Mouse (Mus musculus) heart, embryonic 12.5 days (tissue): Measurements from ENCODE around the gene Zbp1. TPM values are rescaled to one million over a fixed set of nuclear protein-coding genes. Genes with fewer than 3 reads are reported as not detected.
A peak's percentile ranks its signal among the peaks of the same experiment; 100 is the strongest.

ENCODE experiments used
- ATAC-seq: fragments of 200-750 bp; cut with Nextera tagmentation; 2 replicates; pipeline ENCODE4 v1.8.0; 2017; ENCODE audit warnings: moderate TSS enrichment, moderate library complexity; ENCODE audit not compliant: insufficient number of reproducible peaks, low FRiP score
- H3K27ac ChIP-seq: fragments of 300-500 bp; sonication (generic); 2 replicates; pipeline ENCODE4 v1.5.1; 2016; ENCODE audit warnings: mild to moderate bottlenecking, moderate library complexity; ENCODE audit not compliant: poor library complexity, severe bottlenecking
- H3K27me3 ChIP-seq: fragments of 300-500 bp; sonication (generic); replicated peaks from 2 replicates; pipeline ENCODE4 v1.6.1; 2016; ENCODE audit warnings: mild to moderate bottlenecking, moderate library complexity
- H3K36me3 ChIP-seq: fragments of 300-500 bp; sonication (generic); 2 replicates; pipeline ENCODE4 v1.6.1; 2016; ENCODE audit warnings: mild to moderate bottlenecking, moderate library complexity
- H3K4me1 ChIP-seq: fragments of 300-500 bp; sonication (generic); replicated peaks from 2 replicates; pipeline ENCODE4 v1.6.1; 2016; ENCODE audit warnings: mild to moderate bottlenecking
- H3K4me2 ChIP-seq: fragments of 300-500 bp; sonication (generic); 2 replicates; pipeline ENCODE4 v1.6.1; 2016; ENCODE audit warnings: mild to moderate bottlenecking, moderate library complexity
- H3K4me3 ChIP-seq: fragments of 300-500 bp; sonication (generic); 2 replicates; pipeline ENCODE4 v1.5.1; 2016; ENCODE audit warnings: mild to moderate bottlenecking
- H3K9ac ChIP-seq: fragments of 300-500 bp; sonication (generic); 2 replicates; pipeline ENCODE4 v1.6.1; 2016; ENCODE audit warnings: mild to moderate bottlenecking, moderate library complexity
- H3K9me3 ChIP-seq: fragments of 300-500 bp; sonication (generic); replicated peaks from 2 replicates; pipeline ENCODE4 v1.6.1; 2016; ENCODE audit warnings: mild to moderate bottlenecking, moderate library complexity
- WGBS: fragments of 180-500 bp; shearing (Covaris S2); methylation state at CpG from one replicate; pipeline ENCODE4 v1.1.7; 2016; 5-methylcytosine and 5-hydroxymethylcytosine counted together
- polyA plus RNA-seq: library from polyadenylated mRNA; unstranded; fragments of >200 nt; fragmentation: Nextera tagmentation; extraction: Ambion mirVana; gene quantifications from 2 replicates; pipeline ENCODE4 v1.2.1, GENCODE M21; 2016

The Zbp1 gene
- polyA plus RNA-seq, 1 experiment from 2014 or later = not detected

GRCm38 (mm10) chr2:173175703-173176102, 43.0 kb downstream of the Zbp1 start:
- Histone ChIP-seq H3K4me3 (no peak overlapping the region), H3K27ac (no peak overlapping the region), H3K9ac (no peak overlapping the region), H3K4me2 (no peak overlapping the region), H3K36me3 (no peaks in the 10 kb centered on the region), H3K4me1 (peaks cover 24% of the 10 kb centered on the region), H3K27me3 (peaks cover 22% of the 10 kb centered on the region), H3K9me3 (0 out of 2 replicates have a peak, but pooled peaks cover 7% of the 10 kb centered on the region)
- no peak for ATAC-seq
- WGBS = 89% methylated on average over 5 of the region's 5 CpGs

- ATAC-seq = no peak; the same call in 1 of the 2 replicates
- Histone ChIP-seq H3K4me1 (peaks cover 24% of the 10 kb centered on the region), H3K36me3 (no peaks in the 10 kb centered on the region), H3K4me3 (no peak overlapping the region), H3K27ac (no peak overlapping the region), H3K9ac (no peak overlapping the region), H3K4me2 (peak overlapping the region; percentile 68), H3K27me3 (peaks cover 31% of the 10 kb centered on the region), H3K9me3 (0 out of 2 replicates have a peak, but pooled peaks cover 7% of the 10 kb centered on the region)
- 46% methylated on average over 1 of the region's 1 CpGs for WGBS
Measured at GRCm38 (mm10) chr2:173174569-173174968, 44.2 kb downstream of the Zbp1 start.

GRCm38 (mm10) chr2:173173521-173174511, 44.9 kb downstream of the Zbp1 start:
- H3K36me3 ChIP-seq = no peaks in the 10 kb centered on the region
- H3K9me3 ChIP-seq = 0 out of 2 replicates have a peak, but pooled peaks cover 7% of the 10 kb centered on the region
- H3K4me1 ChIP-seq = peaks cover 24% of the 10 kb centered on the region
- peak overlapping the region; percentile 68 for H3K4me2 ChIP-seq
- 4% methylated on average over 22 of the region's 22 CpGs for WGBS
- H3K9ac ChIP-seq = peak overlapping the region; percentile 43
- peak overlapping the region; percentile 30 for H3K4me3 ChIP-seq
- H3K27ac ChIP-seq = peak overlapping the region; percentile 79
- ATAC-seq = peak; percentile 77
- peaks cover 35% of the 10 kb centered on the region for H3K27me3 ChIP-seq

GRCm38 (mm10) chr2:173173008-173173407, 45.7 kb downstream of the Zbp1 start:
- H3K9me3 ChIP-seq = 0 out of 2 replicates have a peak, but pooled peaks cover 7% of the 10 kb centered on the region
- peaks cover 35% of the 10 kb centered on the region for H3K27me3 ChIP-seq
- H3K4me1 ChIP-seq = peaks cover 24% of the 10 kb centered on the region
- H3K4me2 ChIP-seq = peak overlapping the region; percentile 68
- no peak overlapping the region for H3K9ac ChIP-seq
- H3K36me3 ChIP-seq = no peaks in the 10 kb centered on the region
- 42% methylated on average over 2 of the region's 2 CpGs for WGBS
- H3K4me3 ChIP-seq = peak overlapping the region; percentile 30; the same call in 1 of the 2 replicates
- ATAC-seq = no peak
- peak overlapping the region; percentile 19; the same call in 1 of the 2 replicates for H3K27ac ChIP-seq

GRCm38 (mm10) chr2:173172386-173172785, 46.3 kb downstream of the Zbp1 start:
- no peak overlapping the region for H3K4me2 ChIP-seq
- no peak overlapping the region for H3K27ac ChIP-seq
- 79% methylated on average over 1 of the region's 1 CpGs for WGBS
- H3K4me1 ChIP-seq = peaks cover 24% of the 10 kb centered on the region
- no peaks in the 10 kb centered on the region for H3K36me3 ChIP-seq
- H3K4me3 ChIP-seq = no peak overlapping the region
- 0 out of 2 replicates have a peak, but pooled peaks cover 7% of the 10 kb centered on the region for H3K9me3 ChIP-seq
- peaks cover 35% of the 10 kb centered on the region for H3K27me3 ChIP-seq
- no peak overlapping the region for H3K9ac ChIP-seq
- no peak for ATAC-seq

- peaks cover 33% of the 10 kb centered on the region for H3K27me3 ChIP-seq
- H3K4me3 ChIP-seq = peak overlapping the region; percentile 36; the same call in 1 of the 2 replicates
- peak overlapping the region; percentile 68 for H3K4me2 ChIP-seq
- no peak for ATAC-seq
- H3K4me1 ChIP-seq = peaks cover 24% of the 10 kb centered on the region
- WGBS = 78% methylated on average over 5 of the region's 5 CpGs
- no peaks in the 10 kb centered on the region for H3K36me3 ChIP-seq
- H3K27ac ChIP-seq = no peak overlapping the region
- H3K9ac ChIP-seq = peak overlapping the region; percentile 60
- H3K9me3 ChIP-seq = 0 out of 2 replicates have a peak, but pooled peaks cover 7% of the 10 kb centered on the region
Measured at GRCm38 (mm10) chr2:173171956-173172355, 46.8 kb downstream of the Zbp1 start.

- Histone ChIP-seq H3K27me3 (peaks cover 31% of the 10 kb centered on the region), H3K27ac (no peak overlapping the region), H3K9me3 (0 out of 2 replicates have a peak, but pooled peaks cover 7% of the 10 kb centered on the region), H3K4me1 (peaks cover 24% of the 10 kb centered on the region), H3K4me3 (peak overlapping the region; percentile 36), H3K9ac (peak overlapping the region; percentile 60), H3K36me3 (no peaks in the 10 kb centered on the region), H3K4me2 (peak overlapping the region; percentile 68)
- no peak for ATAC-seq
- 3% methylated on average over 30 of the region's 30 CpGs for WGBS
Measured at GRCm38 (mm10) chr2:173171470-173171869, 47.3 kb downstream of the Zbp1 start.

GRCm38 (mm10) chr2:173170715-173171114, 48.0 kb downstream of the Zbp1 start:
- Histone ChIP-seq H3K4me2 (no peak overlapping the region), H3K4me1 (peaks cover 24% of the 10 kb centered on the region), H3K9ac (no peak overlapping the region), H3K27ac (no peak overlapping the region), H3K4me3 (no peak overlapping the region), H3K27me3 (peaks cover 36% of the 10 kb centered on the region), H3K36me3 (no peaks in the 10 kb centered on the region), H3K9me3 (0 out of 2 replicates have a peak, but pooled peaks cover 5% of the 10 kb centered on the region)
- 51% methylated on average over 2 of the region's 2 CpGs for WGBS
- no peak for ATAC-seq

GRCm38 (mm10) chr2:173170081-173170480, 48.6 kb downstream of the Zbp1 start:
- 81% methylated on average over 2 of the region's 2 CpGs for WGBS

GRCm38 (mm10) chr2:173168411-173168851, 50.3 kb downstream of the Zbp1 start:
- 63% methylated on average over 5 of the region's 5 CpGs for WGBS
- H3K4me1 ChIP-seq = peaks cover 20% of the 10 kb centered on the region
- H3K36me3 ChIP-seq = no peaks in the 10 kb centered on the region
- no peak overlapping the region for H3K4me2 ChIP-seq
- no peaks in the 10 kb centered on the region for H3K9me3 ChIP-seq
- peaks cover 46% of the 10 kb centered on the region for H3K27me3 ChIP-seq
- no peak overlapping the region for H3K27ac ChIP-seq
- H3K9ac ChIP-seq = no peak overlapping the region
- H3K4me3 ChIP-seq = no peak overlapping the region
- no peak for ATAC-seq

More at GRCm38 (mm10) chr2:173170081-173170480, 48.6 kb downstream of the Zbp1 start:
- peaks cover 40% of the 10 kb centered on the region for H3K27me3 ChIP-seq
- H3K36me3 ChIP-seq = no peaks in the 10 kb centered on the region
- H3K4me3 ChIP-seq = no peak overlapping the region
- peaks cover 24% of the 10 kb centered on the region for H3K4me1 ChIP-seq
- no peaks in the 10 kb centered on the region for H3K9me3 ChIP-seq
- no peak for ATAC-seq
- no peak overlapping the region for H3K4me2 ChIP-seq
- H3K9ac ChIP-seq = no peak overlapping the region
- H3K27ac ChIP-seq = no peak overlapping the region

GRCm38 (mm10) chr2:173165357-173165756, 53.4 kb downstream of the Zbp1 start:
- Histone ChIP-seq H3K36me3 (no peaks in the 10 kb centered on the region), H3K9ac (no peak overlapping the region), H3K4me1 (no peaks in the 10 kb centered on the region), H3K4me3 (no peak overlapping the region), H3K27me3 (peaks cover 23% of the 10 kb centered on the region), H3K27ac (no peak overlapping the region), H3K4me2 (no peak overlapping the region), H3K9me3 (no peaks in the 10 kb centered on the region)
- no peak for ATAC-seq
- WGBS = 86% methylated on average over 10 of the region's 10 CpGs
